Mouse (Mus musculus): Measurements from ENCODE around the gene Npepl1.

DNA sequence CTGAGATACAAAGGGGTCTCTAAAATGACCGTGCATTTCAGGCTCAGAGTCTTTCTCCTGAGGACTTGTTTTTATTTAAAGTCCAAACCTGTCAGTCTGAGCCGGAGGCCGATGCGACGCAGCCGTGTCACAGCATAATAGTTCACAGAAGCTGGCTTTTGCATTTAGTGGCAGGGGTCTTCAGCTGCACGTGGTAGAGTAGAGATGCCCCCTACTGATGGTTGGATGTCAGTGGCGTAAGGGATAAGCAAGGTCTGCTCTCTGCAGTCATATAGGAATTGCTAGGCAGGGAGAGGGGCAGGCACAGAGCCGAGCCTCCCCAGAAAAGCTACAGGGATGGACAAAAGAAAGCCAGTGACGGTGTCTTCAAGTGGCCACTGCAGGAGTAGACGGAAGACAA lies 8.0 kb downstream of the Npepl1 start:
- TF ChIP-seq POLR2AphosphoS2 (IDR thresholded peaks at IDR 0.05; ENCODE audit: low read length) (no peak), NELFE (IDR thresholded peaks at IDR 0.05; ENCODE audit: low read depth, low read length) (no peak), USF1 (IDR thresholded peaks at IDR 0.05; ENCODE audit: low read depth, low read length) (no peak), EP300 (IDR thresholded peaks at IDR 0.05; ENCODE audit: low read depth in 1 of 2, low read length in 2 of 2) (no peak), CTCF (IDR thresholded peaks at IDR 0.05 in 2 of 3, conservative IDR thresholded peaks at IDR 0.05 in 1 of 3; ENCODE audit: control insufficient read depth in 1 of 3, insufficient read depth in 1 of 3, low read depth in 2 of 3, low read length in 3 of 3, poor library complexity in 1 of 3, severe bottlenecking in 1 of 3) (no peak), ZC3H11A (IDR thresholded peaks at IDR 0.05; ENCODE audit: low read depth, low read length) (no peak), SMC3 (IDR thresholded peaks at IDR 0.05; ENCODE audit: low read depth, low read length) (no peak), POLR2A (IDR thresholded peaks at IDR 0.05; ENCODE audit: control insufficient read depth in 1 of 2, insufficient read depth in 1 of 2, low read depth in 1 of 2, low read length in 2 of 2, poor library complexity in 1 of 2) (no peak), MAFK (IDR thresholded peaks at IDR 0.05; ENCODE audit: borderline replicate concordance, low read depth, low read length) (no peak), UBTF (IDR thresholded peaks at IDR 0.05; ENCODE audit: borderline replicate concordance, insufficient read depth, low read depth, low read length) (no peak), JUND (IDR thresholded peaks at IDR 0.05; ENCODE audit: low read depth, low read length) (no peak), ZMIZ1 (IDR thresholded peaks at IDR 0.05; ENCODE audit: low read depth, low read length) (no peak), MXI1 (IDR thresholded peaks at IDR 0.05; ENCODE audit: low read depth, low read length) (no peak), ZNF384 (IDR thresholded peaks at IDR 0.05; ENCODE audit: low read depth, low read length) (no peak)
